ENCODE assay signal across 11 mouse cellular contexts in the genomic region with DNA sequence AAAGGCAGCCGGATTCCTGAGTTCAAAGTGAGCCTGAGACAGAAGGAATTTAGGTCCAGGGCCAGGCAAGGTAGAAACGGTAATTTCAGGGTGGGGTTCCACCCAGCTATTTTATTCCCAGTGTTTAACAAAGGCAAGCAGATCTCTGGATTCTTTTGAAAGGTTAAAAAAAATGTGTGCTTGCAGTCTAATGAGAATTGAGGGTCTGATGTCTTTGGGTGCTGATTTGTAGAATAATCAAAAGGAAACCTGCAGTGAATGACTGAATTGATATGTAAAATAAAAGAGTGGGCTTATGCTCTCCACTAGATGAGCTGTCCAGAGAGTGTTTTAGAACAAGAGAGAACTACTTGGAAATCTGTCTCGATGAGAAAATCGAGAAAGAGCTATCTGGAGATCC.
"Had no signal": no experiment of that assay in that cellular context is flagged by ENCODE, and none has a peak within 500 bp of the region (broad histone marks: within the 10 kb centered on the region; RNA-seq: fewer than 3 reads in every experiment).

No protein-coding gene starts in this region.

- DNase-seq: gastrocnemius, postnatal 14 days; gastrocnemius, postnatal 36 days; heart, adult 11 months; heart, adult 2 months; heart, postnatal 14 days; heart, postnatal 4 days; kidney, adult 18-20 months; kidney, adult 8-10 months; kidney, postnatal 10 days; kidney, postnatal 25 days; kidney, postnatal 4 days had no signal
